Mouse (Mus musculus) heart, embryonic 15.5 days (tissue): ENCODE results near the gene Cyp2g1. TPM values are rescaled to one million over a fixed set of nuclear protein-coding genes. Genes with fewer than 3 reads are reported as not detected.
"Not testable (repeated sequence)": the region's sequence is repeated elsewhere in the genome, so short reads cannot be mapped to it uniquely, and the experiment has no call there.

Source experiments
- ATAC-seq: fragments of 200-750 bp; cut with Nextera tagmentation; replicated peaks from 2 replicates; pipeline ENCODE4 v1.8.0; 2017; ENCODE audit warnings: low read depth, moderate TSS enrichment; ENCODE audit not compliant: insufficient number of reproducible peaks, insufficient read depth, low FRiP score
- H3K27ac ChIP-seq: fragments of 300-500 bp; sonication (generic); 2 replicates; pipeline ENCODE4 v1.5.1; 2015; ENCODE audit warnings: mild to moderate bottlenecking, inconsistent platforms
- H3K27me3 ChIP-seq: fragments of 300-500 bp; sonication (generic); 2 replicates; pipeline ENCODE4 v1.6.1; 2015; ENCODE audit warnings: inconsistent platforms
- H3K36me3 ChIP-seq: fragments of 300-500 bp; sonication (generic); 2 replicates; pipeline ENCODE4 v1.6.1; 2015; ENCODE audit warnings: mild to moderate bottlenecking, inconsistent platforms
- H3K4me1 ChIP-seq: fragments of 300-500 bp; sonication (generic); replicated peaks from 2 replicates; pipeline ENCODE4 v1.6.1; 2015; ENCODE audit warnings: inconsistent platforms
- H3K4me2 ChIP-seq: fragments of 300-500 bp; sonication (generic); 2 replicates; pipeline ENCODE4 v1.6.1; 2015; ENCODE audit warnings: inconsistent platforms, mild to moderate bottlenecking, moderate library complexity
- H3K4me3 ChIP-seq: fragments of 300-500 bp; sonication (generic); 2 replicates; pipeline ENCODE4 v1.5.1; 2015; ENCODE audit warnings: mild to moderate bottlenecking, inconsistent platforms
- H3K9ac ChIP-seq: fragments of 300-500 bp; sonication (generic); 2 replicates; pipeline ENCODE4 v1.6.1; 2015; ENCODE audit warnings: mild to moderate bottlenecking, inconsistent platforms
- H3K9me3 ChIP-seq: fragments of 300-500 bp; sonication (generic); replicated peaks from 2 replicates; pipeline ENCODE4 v1.6.1; 2016; ENCODE audit warnings: inconsistent platforms
- WGBS: fragments of 180-500 bp; shearing (Covaris S2); methylation state at CpG from one replicate; pipeline ENCODE4 v1.1.7; 2015; ENCODE audit warnings: mixed read lengths; 5-methylcytosine and 5-hydroxymethylcytosine counted together
- polyA plus RNA-seq: library from polyadenylated mRNA; unstranded; fragments of >200 nt; fragmentation: Nextera tagmentation; extraction: Ambion mirVana; gene quantifications from 2 replicates; pipeline ENCODE4 v1.2.1, GENCODE M21; 2015

The Cyp2g1 gene
- polyA plus RNA-seq, 1 experiment from 2014 or later, result not detected

- no peak for ATAC-seq
- no peak overlapping the region for H3K4me2 ChIP-seq
- no peak overlapping the region for H3K9ac ChIP-seq
- WGBS, result 47% methylated on average over 5 of the region's 5 CpGs
- H3K4me1 ChIP-seq, result no peaks in the 10 kb centered on the region
- no peaks in the 10 kb centered on the region for H3K36me3 ChIP-seq
- no peak overlapping the region for H3K27ac ChIP-seq
- H3K9me3 ChIP-seq, result no peaks in the 10 kb centered on the region
- no peak overlapping the region for H3K4me3 ChIP-seq
- no peaks in the 10 kb centered on the region for H3K27me3 ChIP-seq
These were observed 25.5 kb upstream of the Cyp2g1 start for GRCm38 (mm10) chr7:26783163-26783562.

GRCm38 (mm10) chr7:26786013-26786412 lies 22.7 kb upstream of the Cyp2g1 start:
- WGBS, result 68% methylated on average over 1 of the region's 1 CpGs
- H3K4me1 ChIP-seq, H3K27ac ChIP-seq, H3K4me2 ChIP-seq, H3K9me3 ChIP-seq, ATAC-seq, H3K36me3 ChIP-seq, H3K9ac ChIP-seq, H3K4me3 ChIP-seq, H3K27me3 ChIP-seq: not testable (repeated sequence)

- 57% methylated on average over 6 of the region's 6 CpGs for WGBS
- no peak for ATAC-seq
- no peak overlapping the region for H3K9ac ChIP-seq
These were observed 18.7 kb upstream of the Cyp2g1 start for GRCm38 (mm10) chr7:26789984-26790383.

GRCm38 (mm10) chr7:26800104-26800503 lies 8.6 kb upstream of the Cyp2g1 start:
- Histone ChIP-seq H3K4me3 (no peak overlapping the region), H3K27ac (no peak overlapping the region), H3K27me3 (no peaks in the 10 kb centered on the region), H3K4me1 (no peaks in the 10 kb centered on the region), H3K4me2 (no peak overlapping the region), H3K9ac (no peak overlapping the region), H3K36me3 (no peaks in the 10 kb centered on the region), H3K9me3 (no peaks in the 10 kb centered on the region)
- no peak for ATAC-seq

More at GRCm38 (mm10) chr7:26789984-26790383, 18.7 kb upstream of the Cyp2g1 start:
- Histone ChIP-seq H3K4me1 (no peaks in the 10 kb centered on the region), H3K4me3 (no peak overlapping the region), H3K9me3 (no peaks in the 10 kb centered on the region), H3K4me2 (no peak overlapping the region), H3K27me3 (no peaks in the 10 kb centered on the region), H3K36me3 (no peaks in the 10 kb centered on the region), H3K27ac (no peak overlapping the region)

GRCm38 (mm10) chr7:26800996-26801395 lies 7.7 kb upstream of the Cyp2g1 start:
- Histone ChIP-seq H3K4me1 (no peaks in the 10 kb centered on the region), H3K9me3 (no peaks in the 10 kb centered on the region), H3K4me3 (no peak overlapping the region), H3K36me3 (no peaks in the 10 kb centered on the region), H3K9ac (no peak overlapping the region), H3K4me2 (no peak overlapping the region), H3K27ac (no peak overlapping the region), H3K27me3 (no peaks in the 10 kb centered on the region)
- WGBS, result 88% methylated on average over 1 of the region's 1 CpGs
- no peak for ATAC-seq

- ATAC-seq, H3K4me1 ChIP-seq, H3K36me3 ChIP-seq, H3K9me3 ChIP-seq, H3K27ac ChIP-seq, H3K4me2 ChIP-seq, H3K9ac ChIP-seq, H3K27me3 ChIP-seq, H3K4me3 ChIP-seq: not testable (repeated sequence)
- WGBS, result 70% methylated on average over 9 of the region's 9 CpGs
These were observed 23.0 kb downstream of the Cyp2g1 start for GRCm38 (mm10) chr7:26831556-26832292.

GRCm38 (mm10) chr7:26832668-26833067 lies 24.0 kb downstream of the Cyp2g1 start:
- H3K4me1 ChIP-seq, H3K9ac ChIP-seq, H3K9me3 ChIP-seq, ATAC-seq, H3K4me2 ChIP-seq, H3K27me3 ChIP-seq, H3K36me3 ChIP-seq, H3K4me3 ChIP-seq, H3K27ac ChIP-seq: not testable (repeated sequence)
- 67% methylated on average over 7 of the region's 7 CpGs for WGBS

- H3K27me3 ChIP-seq, H3K4me3 ChIP-seq, H3K4me1 ChIP-seq, H3K27ac ChIP-seq, H3K9ac ChIP-seq, H3K36me3 ChIP-seq, ATAC-seq, H3K4me2 ChIP-seq, H3K9me3 ChIP-seq: not testable (repeated sequence)
- 60% methylated on average over 3 of the region's 3 CpGs for WGBS
These were observed 26.4 kb downstream of the Cyp2g1 start, which contains the start of gene Cyp2a5 for GRCm38 (mm10) chr7:26835059-26835458. Gene Cyp2a5 (plus strand): TSS chr7:26835305.

GRCm38 (mm10) chr7:26843400-26843799 lies 34.7 kb downstream of the Cyp2g1 start:
- not testable (repeated sequence) for H3K9ac ChIP-seq, H3K27ac ChIP-seq, H3K4me3 ChIP-seq, H3K4me1 ChIP-seq, H3K36me3 ChIP-seq, H3K4me2 ChIP-seq, ATAC-seq, H3K27me3 ChIP-seq, H3K9me3 ChIP-seq
- WGBS, result 71% methylated on average over 2 of the region's 2 CpGs

- ATAC-seq, H3K4me2 ChIP-seq, H3K27me3 ChIP-seq: not testable (repeated sequence)
These were observed 41.4 kb downstream of the Cyp2g1 start for GRCm38 (mm10) chr7:26850063-26850462.

More at GRCm38 (mm10) chr7:26850063-26850462, 41.4 kb downstream of the Cyp2g1 start:
- H3K9me3 ChIP-seq, H3K4me3 ChIP-seq, H3K27ac ChIP-seq, H3K9ac ChIP-seq, H3K36me3 ChIP-seq, H3K4me1 ChIP-seq: not testable (repeated sequence)
